Mouse (Mus musculus): ENCODE results near the gene Neurl1b.

Gene Neurl1b

GRCm38 (mm10) chr17:26396765-26397164 lies 17.9 kb upstream of the Neurl1b start:
- no peak for DNase-seq (ENCODE audit: low read depth, low spot score)

DNA sequence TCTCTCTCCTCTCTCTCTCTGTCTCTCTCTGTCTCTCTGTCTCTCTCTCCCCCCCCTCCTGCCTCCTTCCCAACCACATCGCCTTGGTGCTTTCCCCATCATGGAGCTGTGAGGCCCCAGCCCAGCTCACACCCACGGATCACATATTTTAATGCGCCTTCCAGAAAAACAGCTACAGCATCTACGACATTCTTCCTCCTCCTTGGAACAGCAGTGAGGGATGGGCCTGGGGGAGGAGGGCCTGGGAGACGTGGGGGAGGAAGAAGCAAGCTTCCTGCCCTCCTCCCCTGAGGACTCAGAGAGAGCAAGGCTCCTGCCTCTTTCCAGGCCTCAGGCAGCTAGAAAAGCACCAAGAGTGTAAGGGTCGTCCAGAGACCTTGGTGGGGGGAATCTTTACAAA lies 17.3 kb upstream of the Neurl1b start:
- no peak for DNase-seq (ENCODE audit: low read depth, low spot score)

- DNase-seq (ENCODE audit: low read depth, low spot score): no peak
Measured at GRCm38 (mm10) chr17:26405340-26406100, 9.1 kb upstream of the Neurl1b start.

DNA sequence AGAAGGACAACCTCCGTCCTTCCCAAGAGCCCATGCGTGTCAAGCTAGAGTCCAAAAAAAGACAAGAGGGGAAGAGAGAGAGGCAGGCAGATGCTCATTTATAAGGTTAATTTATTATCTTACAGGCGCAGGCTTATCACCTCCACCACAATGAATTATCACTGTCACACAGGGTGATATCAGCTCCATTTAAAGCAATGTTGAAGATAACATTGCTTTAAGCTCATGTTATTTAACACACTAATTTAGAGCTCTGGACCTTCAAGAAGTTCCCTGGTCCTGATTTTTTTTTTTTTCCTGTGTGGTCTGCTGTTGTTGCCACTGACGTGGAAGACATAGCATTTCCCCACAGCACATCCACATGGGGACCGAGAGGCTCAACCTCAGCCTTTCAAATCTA lies 1.7 kb upstream of the Neurl1b start:
- no peak for DNase-seq (ENCODE audit: low read depth, low spot score)

GRCm38 (mm10) chr17:26414184-26414522 lies 476 bp upstream of the Neurl1b start:
- DNase-seq (ENCODE audit: low read depth, low spot score): no peak

DNA sequence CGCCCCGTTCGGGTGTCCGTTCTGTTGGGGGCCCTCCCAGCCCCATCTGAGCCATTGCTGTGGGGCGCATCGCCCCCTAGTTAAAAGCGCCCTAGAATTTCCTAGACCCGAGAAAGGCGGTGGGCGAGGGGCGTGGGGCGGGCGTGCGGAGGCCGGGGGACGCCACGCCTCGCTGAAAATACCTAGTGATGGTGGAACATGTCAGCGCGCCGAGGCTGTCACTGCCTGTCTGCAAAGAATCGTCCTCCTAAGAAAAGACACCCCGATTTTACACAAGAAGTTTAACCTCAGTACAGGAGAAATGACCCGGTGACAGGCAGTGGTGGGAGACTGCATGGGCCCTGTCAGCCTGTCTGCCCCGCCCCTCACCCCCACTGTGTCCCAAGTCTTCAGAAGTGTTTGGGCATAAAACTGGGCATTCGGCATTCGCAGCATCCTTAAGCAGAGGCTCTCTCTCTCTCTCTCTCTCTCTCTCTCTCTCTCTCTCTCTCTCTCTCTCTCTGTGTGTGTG lies 781 bp downstream of the Neurl1b start:
- DNase-seq (ENCODE audit: low read depth, low spot score): peak; percentile 11

DNA sequence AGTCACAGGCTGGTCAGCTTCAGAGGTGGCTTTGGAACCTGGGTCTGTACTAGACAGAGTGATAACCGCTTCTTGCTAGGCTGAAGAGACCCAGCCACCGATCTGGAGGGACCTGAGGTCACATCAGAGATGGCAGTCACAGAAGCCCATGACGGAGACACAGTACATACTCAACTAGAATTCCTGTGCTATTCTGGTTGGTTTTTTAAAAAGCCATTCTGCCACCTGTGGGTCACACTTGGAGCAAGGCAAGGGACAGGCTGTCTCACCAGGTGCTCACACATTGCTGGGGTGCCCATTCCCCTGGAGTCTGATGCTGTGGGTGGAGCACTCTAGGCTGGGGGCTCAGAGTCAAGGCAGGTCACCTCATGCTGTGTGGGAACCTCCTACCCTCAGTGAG lies 1.5 kb downstream of the Neurl1b start:
- no peak for DNase-seq (ENCODE audit: low read depth, low spot score)

- DNase-seq (ENCODE audit: low read depth, low spot score): no peak
Measured at GRCm38 (mm10) chr17:26417770-26418421, 3.3 kb downstream of the Neurl1b start.

- no peak for DNase-seq (ENCODE audit: low read depth, low spot score)
Measured at GRCm38 (mm10) chr17:26420491-26421247, 6.0 kb downstream of the Neurl1b start.

- peak; percentile 67 for DNase-seq (ENCODE audit: low read depth, low spot score)
Measured at GRCm38 (mm10) chr17:26421561-26421960, 6.9 kb downstream of the Neurl1b start.

DNA sequence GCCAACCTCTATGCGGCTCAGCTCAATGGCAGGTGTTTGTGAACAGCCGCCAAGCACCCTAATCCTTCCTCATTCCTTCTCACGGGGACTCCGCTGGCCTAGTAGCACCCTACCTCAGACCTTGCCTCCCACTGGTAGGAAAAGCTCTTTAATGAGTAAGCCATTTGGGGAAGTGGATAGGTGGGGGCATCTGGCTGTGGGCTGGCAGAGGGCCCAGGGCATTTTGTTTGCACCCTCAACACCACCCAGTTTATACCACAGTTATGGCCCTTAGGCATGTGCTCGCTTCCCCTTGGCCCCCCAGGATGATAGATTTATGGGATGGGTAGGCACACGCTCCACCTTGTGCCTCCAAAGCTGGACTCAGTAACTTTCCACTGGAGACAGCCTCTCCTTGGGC lies 7.8 kb downstream of the Neurl1b start:
- no peak for DNase-seq (ENCODE audit: low read depth, low spot score)

DNA sequence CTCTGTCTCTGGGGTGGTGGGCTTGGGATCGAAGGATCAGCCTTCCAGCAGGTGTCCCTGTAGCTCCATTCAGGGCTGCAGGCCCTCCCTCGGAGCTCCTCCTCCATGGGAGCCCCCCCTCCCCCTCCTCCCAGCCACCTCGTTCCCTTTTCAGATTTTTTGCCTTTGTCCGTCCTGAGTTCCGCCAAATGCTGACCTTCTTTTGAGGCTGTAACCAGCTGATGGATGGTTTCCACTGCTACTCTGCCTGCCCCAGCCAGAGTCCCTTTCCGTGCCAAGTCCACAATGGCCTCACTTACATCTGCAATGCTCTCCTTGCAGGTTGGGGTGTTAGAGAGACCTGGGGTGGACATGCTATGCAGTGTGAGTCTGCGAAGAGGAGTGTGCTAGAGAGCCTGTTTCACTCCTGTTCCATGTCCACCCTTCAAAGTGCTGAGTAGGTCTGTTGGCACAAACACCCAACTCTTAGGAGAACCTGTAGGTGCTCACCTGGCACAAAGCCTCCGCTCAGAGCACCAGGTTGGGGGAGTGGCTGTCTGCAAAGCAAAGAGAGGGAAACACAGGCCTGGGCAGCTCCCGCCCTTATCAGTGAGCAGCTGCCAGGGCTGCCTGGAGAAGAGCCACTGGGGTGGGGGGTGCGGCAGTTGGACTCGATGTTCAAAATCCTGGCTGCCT lies 9.5 kb downstream of the Neurl1b start:
- no peak for DNase-seq (ENCODE audit: low read depth, low spot score)

DNA sequence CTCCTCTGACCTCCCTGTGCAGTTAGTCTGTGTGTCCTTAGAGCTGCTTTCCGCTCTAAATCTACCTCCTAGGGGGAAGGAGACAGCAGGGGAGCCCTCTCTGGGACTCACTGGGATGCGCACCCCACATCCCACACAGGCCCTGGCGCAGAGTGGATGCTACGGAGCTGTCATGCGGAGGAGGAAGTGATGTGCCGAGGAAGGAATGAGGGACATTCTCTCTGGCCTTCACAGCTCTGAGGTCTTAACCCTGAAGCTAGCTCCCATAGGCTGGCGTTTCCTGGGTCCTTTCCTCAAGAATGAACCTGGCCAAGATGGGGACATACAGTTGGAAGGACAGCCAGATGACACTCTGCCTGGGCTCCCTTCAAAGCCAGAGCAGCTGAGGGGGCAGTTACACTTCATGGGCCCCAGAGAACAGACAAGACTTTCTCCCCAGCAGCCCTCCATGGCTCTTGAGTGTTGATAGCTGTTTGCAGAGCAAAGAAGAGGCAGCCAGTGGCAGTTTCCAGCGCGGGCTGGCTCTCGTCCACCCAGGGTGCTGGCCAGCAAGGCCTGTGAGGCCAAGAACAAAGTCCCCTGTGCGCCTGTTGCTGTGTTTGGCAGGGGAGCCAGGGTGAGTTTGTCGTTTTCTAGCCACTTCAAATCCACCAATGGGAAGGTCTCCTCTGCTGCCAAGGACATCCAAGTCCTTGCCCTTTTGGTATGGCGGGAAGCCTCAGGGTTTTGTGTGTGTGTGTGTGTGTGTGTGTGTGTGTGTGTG lies 10.5 kb downstream of the Neurl1b start:
- DNase-seq (ENCODE audit: low read depth, low spot score): no peak

DNA sequence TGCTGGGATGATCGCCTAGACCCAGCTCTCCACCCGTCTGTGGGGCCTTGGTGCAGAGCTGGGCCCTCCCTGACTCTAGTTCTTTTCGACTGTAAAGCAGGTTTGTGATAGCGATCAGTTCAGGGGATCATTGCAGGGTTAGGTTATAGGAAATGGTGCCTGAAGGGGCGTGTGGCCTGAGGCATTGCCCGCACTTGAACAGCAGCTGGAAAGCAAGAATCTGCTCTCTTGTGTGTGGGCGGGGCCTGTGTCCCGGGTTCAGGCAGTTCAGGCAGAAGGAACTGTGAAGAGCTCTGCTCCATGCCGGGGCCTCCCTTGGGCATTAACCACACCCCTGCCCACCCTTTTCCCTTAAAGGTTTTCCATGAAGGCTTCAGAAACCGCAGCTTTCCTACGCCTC lies 18.7 kb downstream of the Neurl1b start:
- peak; percentile 84 for DNase-seq (ENCODE audit: low read depth, low spot score)

DNA sequence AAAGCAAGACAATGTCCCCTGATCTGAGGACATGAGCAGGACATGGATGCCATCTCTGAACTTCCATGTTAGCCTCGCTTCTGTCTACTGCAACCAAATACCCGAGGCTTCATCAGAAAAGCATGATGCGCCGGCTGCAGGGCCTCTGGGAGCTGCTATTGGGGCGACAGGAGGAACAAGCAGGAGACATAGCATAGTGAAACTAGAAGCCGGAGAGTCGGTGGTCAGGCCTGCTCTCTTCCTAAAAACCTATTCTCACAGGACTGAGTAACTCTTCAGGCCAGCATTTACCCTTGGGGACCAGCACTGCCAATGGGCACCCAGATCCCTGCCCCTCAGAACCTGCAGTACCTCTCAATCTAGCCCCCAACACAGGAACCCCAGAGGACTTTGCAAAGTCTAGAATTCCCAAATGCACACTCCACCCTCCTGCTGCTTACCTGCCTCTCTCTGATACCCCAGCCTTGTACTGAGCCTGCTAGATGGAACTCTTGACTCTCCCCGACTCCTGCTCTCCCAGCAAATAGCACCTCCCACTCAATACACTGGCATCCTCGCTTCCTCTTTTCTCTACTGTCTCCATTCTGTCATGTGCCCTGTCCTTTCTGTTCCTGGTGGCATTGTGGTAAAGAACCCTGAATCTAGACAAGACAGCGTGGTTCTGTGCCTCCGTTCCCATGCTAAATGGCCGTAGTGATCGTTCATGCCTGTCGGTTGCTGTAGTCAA lies 22.6 kb downstream of the Neurl1b start:
- no peak for DNase-seq (ENCODE audit: low read depth, low spot score)

- DNase-seq (ENCODE audit: low read depth, low spot score): peak; percentile 42
Measured at GRCm38 (mm10) chr17:26439001-26439400, 24.4 kb downstream of the Neurl1b start.

GRCm38 (mm10) chr17:26441024-26441423 lies 26.4 kb downstream of the Neurl1b start:
- DNase-seq (ENCODE audit: low read depth, low spot score): no peak

- no peak for DNase-seq (ENCODE audit: low read depth, low spot score)
Measured at GRCm38 (mm10) chr17:26442197-26442596, 27.6 kb downstream of the Neurl1b start.

DNA sequence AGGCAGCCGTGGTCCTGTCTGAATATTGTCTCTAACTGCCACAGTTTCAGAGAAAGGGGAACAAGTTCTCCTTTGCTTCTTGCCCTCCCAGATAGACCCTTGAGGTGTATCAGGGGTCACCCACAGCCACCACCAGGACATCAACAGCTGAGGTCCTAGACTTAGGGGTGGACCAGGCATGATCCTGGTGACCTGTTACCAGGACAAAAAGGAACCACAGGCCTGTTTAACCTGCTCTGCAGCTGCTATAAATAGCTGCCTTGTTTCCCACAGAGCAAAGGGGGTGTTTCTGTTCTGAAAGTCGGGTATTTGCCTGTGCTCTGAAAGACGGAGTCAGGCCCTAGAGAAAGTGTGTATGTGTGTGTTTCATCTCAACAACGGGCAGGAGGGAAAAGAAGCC lies 29.2 kb downstream of the Neurl1b start:
- no peak for DNase-seq (ENCODE audit: low read depth, low spot score)

- DNase-seq (ENCODE audit: low read depth, low spot score): no peak
Measured at GRCm38 (mm10) chr17:26449472-26449871, 34.8 kb downstream of the Neurl1b start.
